Mouse (Mus musculus) frontal cortex, adult (tissue): ENCODE measurements around the gene Fam217a.
"Not testable (repeated sequence)": the region's sequence is repeated elsewhere in the genome, so short reads cannot be mapped to it uniquely, and the experiment has no call there.

Source experiments
- ATAC-seq: cut with Nextera tagmentation; 2 replicates; pipeline ENCODE4 v1.9.2; 2017; ENCODE audit warnings: mild to moderate bottlenecking, moderate library complexity, mixed read lengths; ENCODE audit not compliant: low TSS enrichment

The Fam217a gene

DNA sequence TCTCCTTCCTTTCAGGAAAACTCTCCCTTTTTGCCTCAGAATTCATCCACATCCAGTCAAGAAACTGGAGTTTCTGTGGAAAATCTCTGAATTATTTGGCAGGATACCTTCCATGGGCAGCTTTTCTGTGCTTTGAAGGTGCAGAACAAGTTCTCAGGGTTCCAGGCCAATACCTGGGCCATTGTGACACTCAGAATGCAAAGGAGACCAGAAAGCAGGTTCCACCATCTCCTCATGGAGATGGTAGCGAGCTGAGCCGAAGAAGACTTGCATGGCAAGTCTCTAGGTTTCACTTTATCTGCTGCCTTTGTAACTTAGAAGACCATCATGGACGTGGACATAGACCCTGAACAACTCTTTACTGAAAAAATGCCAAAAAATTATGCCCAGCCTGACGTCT, at the start of gene Fam217a, which contains the start of gene 4933417A18Rik:
Fam217a (minus strand) TSS at position 101 of the 400 bp plus-strand sequence.
4933417A18Rik (plus strand) TSS at position 200 of the 400 bp plus-strand sequence.
- ATAC-seq: no peak

DNA sequence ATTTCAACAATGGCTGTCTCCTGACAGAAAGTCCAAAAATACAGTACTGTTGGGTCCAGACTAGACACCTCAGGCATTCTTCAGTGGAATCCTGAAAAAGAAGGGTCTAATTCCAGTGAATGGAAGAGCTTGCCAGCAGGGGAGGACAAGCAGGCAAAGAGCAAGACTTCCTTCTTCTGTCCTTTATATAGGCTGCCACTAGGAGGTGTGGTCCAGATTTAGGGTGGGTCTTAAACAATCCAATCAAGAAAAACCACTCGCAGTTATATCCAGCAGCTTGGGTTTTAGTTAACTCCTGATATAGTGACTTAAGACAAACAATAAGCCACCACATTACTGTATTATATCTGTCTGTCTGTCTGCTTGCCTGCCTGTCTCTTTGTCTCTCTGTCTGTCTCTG, 49.7 kb upstream of the Fam217a start:
- no peak for ATAC-seq

DNA sequence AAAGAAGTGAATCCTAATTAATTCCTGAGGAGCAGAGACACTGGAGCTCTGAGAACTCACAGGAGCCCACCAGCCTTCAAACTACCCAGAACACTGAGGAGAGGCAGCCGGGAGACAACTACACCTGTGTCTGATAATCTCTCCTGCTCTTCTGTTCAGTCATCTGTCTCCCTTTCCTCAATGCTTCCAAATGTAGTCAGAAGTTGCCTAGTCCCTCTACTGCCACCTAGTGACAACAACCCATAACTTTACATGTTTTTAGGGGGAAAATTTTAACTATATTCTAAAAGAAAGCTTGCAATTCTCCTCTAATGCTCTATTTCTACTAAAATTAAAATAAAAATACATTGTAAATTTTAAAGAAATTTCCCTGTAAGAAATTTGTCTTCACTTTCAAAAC, 49.0 kb upstream of the Fam217a start:
- 0 out of 2 replicates have a peak, but pooled peaks have one; percentile 59 for ATAC-seq

DNA sequence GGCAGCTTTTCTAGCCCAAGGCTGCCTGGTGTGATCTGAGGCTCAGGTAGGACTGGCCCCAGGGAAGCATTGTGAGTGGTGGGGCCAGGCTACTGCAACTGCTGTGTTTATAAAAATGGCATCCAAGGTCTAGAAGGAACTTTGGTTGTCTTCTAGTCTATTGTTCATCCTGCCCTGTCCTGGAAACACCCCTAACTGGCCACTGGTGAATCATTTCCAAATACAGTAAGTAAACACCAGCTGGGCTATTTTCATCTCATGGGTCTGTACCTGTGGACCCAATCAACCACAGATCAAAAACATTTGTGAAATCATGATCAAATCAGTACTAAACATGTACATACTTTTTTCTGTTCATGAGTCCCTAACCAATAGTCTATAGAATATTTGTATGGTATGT, 48.3 kb upstream of the Fam217a start:
- ATAC-seq: not testable (repeated sequence)

DNA sequence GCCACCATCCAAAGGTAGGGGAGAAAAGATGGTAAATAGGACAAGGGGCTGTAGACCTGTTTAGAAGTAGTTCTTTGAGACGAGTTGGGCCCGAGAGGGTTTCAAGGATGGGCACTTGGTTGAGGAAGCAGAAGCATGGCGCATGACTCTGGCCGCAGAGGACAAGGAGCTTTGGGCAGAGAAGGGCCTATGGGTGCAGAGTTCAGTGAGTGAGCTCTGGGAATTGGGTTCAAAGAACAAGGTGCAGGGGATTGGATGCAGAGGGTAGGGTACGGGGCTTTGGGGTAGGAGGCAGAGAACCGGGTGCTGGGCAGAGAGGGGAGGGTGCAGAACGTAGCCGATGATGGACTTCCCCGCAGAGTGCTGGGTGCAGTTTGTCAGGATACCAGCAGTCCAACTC, 41.5 kb upstream of the Fam217a start:
- ATAC-seq: not testable (repeated sequence)

DNA sequence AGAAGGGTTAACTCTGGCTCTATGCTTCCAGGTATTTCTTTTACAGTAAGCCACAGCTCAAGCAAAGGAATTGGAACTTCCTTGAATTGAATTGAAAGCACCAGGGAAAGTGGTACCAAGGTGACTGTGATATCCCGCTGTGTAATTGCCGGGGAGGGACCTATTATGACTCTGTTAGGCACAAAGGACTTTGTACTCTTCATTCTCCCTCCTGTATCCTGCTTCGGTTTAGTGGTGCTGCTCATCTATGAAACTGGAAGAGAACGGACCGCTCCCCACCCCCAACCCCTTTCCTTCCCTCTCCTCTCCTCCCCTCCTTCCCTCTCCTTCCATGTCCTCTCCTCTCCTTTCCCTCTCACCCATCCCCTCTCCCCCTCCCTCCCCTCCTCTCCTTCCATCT, 40.8 kb upstream of the Fam217a start:
- ATAC-seq: 0 out of 2 replicates have a peak, but pooled peaks have one; percentile 13

DNA sequence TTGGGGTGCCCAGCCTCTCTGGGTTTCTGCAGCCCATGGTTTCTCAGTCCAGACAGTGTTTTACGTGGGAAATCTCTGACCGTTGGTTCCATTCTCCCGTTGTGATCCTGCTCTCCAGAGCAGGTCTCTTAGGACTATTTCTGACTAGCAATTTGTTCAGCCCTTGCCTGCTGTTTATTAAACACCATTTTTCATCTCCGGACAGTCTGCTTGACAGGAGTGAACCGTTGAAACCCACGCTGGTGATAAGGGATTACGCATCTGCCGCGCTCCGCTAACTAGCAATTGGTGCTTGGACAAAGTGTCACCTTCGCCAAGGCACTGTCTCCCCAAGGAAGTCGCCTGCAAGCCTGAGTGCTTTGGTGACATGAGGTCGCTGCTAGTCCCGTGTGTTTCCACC, 40.3 kb upstream of the Fam217a start:
- ATAC-seq: peak; percentile 27; the same call in 1 of the 2 replicates

DNA sequence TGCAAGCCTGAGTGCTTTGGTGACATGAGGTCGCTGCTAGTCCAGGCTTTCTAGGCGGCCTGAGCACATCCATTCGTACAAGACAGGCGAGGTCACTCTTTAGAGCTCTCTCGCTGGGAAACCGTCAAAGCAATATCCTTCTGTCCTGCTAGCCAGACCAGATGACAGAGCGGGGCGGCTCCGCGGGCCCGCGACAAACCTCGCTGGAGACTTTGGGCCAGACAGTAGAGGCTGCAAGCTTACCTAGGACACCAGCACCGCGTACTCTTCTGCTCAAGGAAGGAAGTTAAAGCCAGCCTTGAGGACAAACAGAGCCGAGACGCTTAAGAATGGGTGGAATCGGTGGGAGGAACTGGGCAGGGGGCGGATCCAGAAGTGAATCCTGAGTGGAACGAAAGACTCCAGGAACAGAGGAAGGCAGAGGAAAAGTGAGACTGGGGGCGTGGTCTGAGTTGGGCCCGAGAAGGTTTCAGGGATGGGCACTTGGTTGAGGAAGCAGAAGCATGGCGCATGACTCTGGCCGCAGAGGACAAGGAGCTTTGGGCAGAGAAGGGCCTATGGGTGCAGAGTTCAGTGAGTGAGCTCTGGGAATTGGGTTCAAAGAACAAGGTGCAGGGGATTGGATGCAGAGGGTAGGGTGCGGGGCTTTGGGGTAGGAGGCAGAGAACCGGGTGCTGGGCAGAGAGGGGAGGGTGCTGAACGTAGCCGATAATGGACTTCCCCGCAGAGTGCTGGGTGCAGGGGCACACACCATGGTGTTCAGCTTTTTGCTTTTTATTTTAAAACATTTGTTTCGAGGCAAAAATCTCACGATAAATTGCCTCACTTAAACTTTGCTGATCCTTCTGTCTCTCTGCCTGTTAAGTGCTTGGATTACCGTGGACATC, 39.6 kb upstream of the Fam217a start, which contains the start of gene Eci3:
Eci3 (minus strand) TSS at position 300 of the 887 bp plus-strand sequence.
- peak; percentile 67 for ATAC-seq

DNA sequence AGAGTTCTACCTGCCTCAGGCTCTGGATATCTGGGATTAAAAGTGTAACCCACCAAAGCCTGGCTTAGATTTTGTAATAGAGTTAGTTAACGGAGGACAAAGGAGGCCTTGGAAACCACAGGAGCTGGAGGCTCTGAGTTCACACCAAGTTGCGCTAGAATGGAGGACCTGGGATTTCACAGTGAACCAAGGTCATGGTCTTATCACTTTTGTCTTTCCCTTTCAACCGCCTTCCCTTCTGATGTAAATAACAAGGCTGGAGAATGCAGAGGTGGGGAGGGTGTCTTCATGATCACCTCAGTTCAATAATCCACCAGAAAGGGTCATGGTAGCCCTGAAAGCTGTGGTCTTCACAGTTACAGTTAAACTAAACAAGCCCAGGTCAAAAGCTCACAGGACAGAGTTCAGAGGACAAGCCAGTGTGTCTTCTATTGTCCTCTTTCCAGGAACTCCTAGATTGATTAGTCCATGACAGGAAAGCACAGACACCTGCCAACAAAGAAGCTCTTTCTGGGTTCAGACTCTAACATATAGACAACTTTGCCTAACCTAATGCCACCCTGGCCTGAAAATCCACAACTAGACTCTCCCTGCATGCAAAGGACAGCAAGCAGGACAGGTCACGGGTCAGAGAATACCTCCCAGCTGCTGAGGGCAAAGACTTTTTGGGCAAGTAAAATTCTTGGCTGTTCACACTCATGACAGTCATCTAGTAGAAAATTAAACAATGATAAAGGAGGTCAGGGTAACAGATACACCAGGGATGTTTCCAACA, 37.1 kb upstream of the Fam217a start:
- no peak for ATAC-seq

DNA sequence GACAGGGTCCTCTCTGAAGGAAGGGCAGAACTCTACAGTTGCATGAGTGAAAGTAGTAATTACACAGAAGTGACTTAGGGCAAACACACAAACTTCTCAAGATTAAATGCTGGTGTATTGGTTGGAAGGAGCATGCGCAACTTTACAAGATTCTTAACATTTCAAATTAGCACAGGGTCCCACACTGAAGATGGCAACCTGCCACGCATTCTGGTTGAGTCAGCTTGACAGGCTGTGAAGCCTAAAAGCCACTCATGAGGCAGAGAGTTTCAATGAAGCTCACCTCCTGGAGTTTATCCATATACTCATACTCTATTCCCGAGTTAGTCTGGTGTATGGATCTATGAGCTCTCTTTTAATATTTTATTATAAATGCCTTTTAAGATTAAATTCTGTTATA, 34.0 kb upstream of the Fam217a start:
- not testable (repeated sequence) for ATAC-seq

DNA sequence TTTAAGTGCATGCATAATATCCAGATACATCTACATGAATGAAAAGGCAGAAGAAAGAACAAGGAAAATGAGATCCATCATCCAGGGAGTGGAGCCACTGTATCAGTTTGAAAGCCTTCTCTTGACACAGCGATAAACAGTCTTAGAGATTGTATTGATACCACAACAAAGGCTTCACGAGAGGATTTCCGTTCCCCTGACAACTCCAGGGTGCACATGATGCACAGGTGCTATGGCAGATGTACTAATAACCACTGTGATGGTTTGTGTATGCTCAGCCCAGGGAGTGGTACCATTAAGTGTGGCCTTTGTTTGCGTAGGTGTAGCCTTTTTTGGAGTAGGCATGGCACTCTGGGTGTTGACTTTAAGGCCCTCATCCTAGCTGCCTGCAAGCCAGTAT, 32.8 kb upstream of the Fam217a start:
- ATAC-seq: no peak

DNA sequence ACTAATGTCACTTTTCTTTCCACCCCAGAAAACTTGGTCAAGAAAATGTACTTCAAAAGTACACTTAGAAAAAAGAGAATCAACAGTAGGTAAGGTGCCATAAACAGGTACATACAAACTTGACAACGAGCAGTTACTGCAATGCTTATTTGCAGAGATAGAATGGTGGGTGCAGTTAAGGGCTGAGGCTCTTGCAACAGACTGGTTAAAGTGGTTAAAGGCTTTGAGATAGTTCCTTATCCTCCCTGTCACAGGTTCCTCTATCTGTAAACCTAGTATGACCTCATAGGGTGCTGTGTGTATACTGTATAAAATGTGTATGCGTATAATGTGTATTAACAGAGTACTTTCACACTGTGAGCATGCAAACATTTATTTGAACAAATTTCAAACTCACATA, 27.3 kb upstream of the Fam217a start:
- ATAC-seq: not testable (repeated sequence)

DNA sequence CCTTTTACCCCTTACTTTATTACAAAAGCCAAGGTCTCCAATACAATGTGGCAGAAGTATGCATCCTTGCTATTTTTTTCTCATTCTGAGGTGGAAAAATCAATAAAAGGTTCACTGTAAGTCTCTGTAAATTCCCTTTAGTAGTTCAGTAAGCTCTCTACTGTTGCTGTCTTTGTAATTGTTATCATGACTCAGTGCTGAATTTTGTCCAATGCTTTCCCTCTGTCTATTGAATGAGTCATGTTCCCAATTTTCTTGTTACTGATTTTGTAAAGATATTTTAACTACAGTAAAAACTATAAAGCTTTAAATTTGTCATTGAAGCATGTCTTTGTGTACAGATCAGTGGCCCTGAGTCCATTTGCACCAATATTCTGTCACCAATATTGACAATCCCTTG, 18.3 kb upstream of the Fam217a start:
- ATAC-seq: 0 out of 2 replicates have a peak, but pooled peaks have one; percentile 62

DNA sequence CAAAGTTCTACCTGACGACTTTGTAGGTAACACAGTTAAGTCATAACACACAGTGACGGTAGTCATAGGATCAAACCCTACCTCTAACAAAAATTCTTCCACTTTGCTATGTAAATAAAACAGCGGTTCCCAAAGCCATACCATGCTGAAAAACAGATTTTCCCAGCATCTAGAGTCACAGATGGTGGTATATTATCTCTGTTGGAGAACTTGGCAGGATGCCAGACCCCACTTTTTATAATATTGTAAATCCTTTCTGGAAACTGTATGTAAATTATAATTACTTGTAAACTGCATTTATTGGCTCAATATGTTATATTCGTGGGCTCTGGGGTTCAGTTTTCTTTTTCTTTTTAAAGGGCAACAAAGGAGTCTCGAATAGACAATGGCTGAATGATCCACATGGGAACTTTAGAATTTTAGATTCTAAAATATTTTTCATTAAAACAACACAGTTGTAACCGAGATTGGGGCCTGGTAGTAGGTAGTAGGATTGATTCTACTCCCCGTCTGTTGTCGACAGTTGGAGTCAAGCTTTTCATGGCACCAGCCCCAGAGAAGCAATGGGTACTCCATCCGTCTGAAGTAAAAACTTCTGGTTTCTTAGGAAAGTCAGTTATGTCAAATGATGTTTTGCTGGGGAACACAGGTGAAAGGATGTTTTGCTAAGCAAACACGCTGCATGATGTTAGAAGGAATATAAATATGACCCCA, 11.0 kb upstream of the Fam217a start:
- no peak for ATAC-seq

DNA sequence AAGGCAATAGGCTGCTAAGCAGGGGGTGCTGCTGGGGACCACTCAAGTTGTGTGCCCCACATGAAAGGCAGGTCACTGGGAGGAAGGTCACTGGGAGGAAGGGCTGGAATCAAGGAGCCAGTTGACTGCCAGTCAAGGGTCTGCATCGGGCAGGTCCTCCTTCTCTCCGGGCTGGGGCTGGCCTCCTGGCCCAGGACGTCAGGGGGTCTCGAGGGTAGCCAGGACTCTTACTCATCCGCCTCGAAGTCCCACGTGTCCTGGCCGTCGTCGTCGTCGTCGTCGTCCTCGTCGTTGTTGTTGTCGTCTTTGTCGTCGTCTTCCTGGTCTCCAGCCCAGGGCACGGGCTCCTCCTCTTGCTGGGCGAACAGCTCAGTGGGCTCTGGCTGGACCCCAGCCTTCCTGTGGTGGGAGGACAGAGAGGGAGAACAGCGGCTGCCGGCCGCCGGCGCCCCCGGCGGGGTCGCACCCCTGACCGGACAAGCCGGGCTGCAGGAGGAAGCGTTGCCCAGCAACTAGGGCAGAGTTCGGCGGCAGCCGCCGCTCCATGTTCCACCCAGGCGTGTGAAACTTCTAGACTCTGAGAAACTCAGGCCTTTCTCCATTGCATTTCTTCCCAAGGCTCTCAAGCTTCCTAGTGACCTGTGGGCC, 7.5 kb downstream of the Fam217a start:
- no peak for ATAC-seq

DNA sequence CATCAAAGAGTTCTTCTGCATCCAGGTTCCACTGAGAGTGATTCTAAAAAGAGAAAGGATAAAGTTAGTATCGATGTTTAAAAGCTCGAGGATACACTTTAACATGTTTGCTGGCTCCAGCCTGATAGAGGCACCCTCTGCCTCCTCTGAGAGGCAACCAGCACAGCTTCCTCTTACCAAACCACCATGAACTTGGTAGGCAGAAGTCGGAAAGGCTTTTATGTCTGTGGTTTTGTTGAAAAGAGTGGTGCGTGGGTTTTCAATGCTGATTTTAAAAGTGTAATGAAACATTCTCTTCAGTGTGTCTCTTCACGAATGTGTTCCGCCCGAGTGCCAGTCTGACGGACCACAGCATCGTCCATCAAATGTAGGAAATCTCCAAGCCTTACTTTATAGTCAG, 9.5 kb downstream of the Fam217a start:
- no peak for ATAC-seq

DNA sequence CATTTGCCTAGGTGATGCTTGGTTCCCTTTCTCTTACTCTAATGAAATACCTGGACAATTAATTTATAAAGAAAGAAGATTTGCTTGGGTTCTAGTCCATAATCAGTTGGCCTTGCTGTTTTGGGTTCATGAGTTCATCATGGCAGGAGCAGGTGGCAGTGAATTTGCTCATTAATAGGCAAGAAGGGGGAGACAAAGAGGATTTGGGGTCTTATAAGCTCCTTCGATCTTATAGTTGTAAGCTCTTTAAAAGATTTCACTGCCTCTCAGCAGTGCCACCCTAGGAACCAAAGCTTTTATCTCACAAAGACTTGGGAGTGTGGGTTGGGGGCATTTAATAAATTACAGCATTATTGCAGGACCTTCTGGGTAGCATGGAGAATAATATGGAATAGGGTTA, 31.2 kb downstream of the Fam217a start:
- ATAC-seq: no peak

DNA sequence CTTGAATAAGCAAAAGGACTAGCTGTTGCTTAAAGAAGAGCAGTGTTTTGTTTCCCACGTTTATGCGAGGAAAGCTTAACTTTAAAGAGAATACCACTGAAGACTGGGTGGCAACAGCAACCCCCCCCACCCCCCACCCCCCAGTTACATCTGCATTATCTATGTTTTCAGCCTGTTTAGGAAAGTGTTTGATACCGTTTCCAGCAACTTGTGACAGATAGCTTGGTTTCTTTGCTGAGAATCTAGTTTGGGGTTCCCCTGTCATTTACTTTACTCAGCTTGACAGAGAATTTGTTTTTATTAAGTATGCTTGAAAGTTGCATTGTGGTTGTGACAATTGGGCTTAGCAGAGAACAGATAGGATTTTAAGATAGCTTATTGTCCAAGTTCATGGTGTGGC, 47.6 kb downstream of the Fam217a start:
- no peak for ATAC-seq

DNA sequence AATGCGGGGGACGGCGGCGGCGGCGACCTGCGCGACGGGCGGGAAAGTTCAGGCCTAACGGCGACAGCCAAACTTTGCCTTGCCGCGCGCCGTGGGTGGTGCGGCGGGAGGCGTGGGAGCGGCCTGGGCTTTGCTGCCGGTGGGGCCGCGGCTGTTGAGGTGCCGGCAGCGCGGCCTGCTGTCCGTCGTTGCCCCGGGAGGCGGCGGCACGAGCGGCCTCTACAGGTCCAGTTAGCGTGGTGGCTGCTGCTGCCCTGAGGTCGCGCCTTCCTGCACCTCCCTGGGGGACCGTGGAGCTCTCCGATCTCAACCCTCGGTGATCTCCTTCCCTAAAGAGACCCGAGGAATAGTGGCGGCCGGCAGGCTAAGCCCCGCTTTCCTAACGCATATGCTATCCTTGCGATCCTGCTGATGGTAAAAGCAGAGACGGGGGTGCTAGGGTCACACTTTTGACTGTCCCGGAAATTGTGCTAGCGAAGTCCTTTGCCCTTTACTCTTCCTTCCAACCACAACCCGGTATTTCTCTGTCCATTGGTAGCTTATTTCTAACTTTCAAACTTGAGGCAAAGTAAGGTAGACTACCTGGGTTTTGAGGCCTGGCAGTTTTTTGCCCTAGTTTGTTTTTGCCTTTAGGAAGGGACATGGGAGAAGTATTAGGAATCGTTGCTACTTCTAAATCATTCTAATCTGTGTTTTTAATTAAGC, 48.2 kb downstream of the Fam217a start:
- ATAC-seq: no peak; the same call in none of the 2 replicates

DNA sequence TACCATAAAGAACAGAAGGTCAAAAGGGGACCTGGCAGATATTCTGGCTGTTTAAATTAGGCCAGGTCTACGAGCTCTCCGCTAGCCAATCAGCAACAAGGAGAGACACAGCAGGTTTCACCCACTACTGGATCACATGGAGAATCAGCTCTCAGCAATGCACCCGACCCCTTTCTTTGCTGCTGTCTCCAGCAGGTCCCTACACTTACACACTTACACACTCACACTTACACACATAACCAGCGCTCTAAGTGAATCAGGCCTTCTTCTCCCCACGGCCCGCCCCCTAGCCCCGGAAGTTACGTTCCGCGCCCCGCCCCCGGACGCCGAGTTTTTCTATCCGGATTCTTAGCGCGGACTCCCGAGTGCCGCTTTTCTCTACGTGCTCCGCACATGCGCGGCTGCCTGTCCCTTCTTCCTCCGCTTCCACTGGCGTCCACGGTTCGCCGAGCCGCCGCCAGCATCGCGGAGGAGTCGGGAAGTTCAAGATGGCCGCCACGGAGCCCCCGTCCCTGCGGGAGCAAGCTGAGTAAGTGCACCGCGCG, 48.9 kb downstream of the Fam217a start, which contains the start of gene Prpf4b:
Prpf4b (plus strand) TSS at position 137 of the 545 bp plus-strand sequence.
- peak; percentile 89 for ATAC-seq
